Mouse (Mus musculus) gastrocnemius, adult 18-20 months (tissue): ENCODE results near the gene Elmo1. TPM values are rescaled to one million over a fixed set of nuclear protein-coding genes. Genes with fewer than 3 reads are reported as not detected.

Source experiments
- DNase-seq: peaks from one replicate; pipeline ENCODE4 v3.0.0; 2021; ENCODE audit warnings: low spot score
- total RNA-seq, 2 experiments: library from RNA; stranded (reverse); gene quantifications; 2 replicates each; pipeline ENCODE4 v1.2.3; 2021

Gene Elmo1
- total RNA-seq, 2 experiments from 2014 or later: 2.0 to 2.7 TPM

GRCm38 (mm10) chr13:20205007-20205745 is 114.8 kb downstream of the Elmo1 start:
- DNase-seq: no peak

GRCm38 (mm10) chr13:20205746-20206145 is 115.3 kb downstream of the Elmo1 start:
- no peak for DNase-seq

GRCm38 (mm10) chr13:20207126-20207525 is 116.7 kb downstream of the Elmo1 start:
- DNase-seq: no peak

- no peak for DNase-seq
Observed at GRCm38 (mm10) chr13:20207950-20208642, 117.7 kb downstream of the Elmo1 start.

- DNase-seq: no peak
Observed at GRCm38 (mm10) chr13:20208867-20209266, 118.5 kb downstream of the Elmo1 start.

GRCm38 (mm10) chr13:20211780-20212179 is 121.4 kb downstream of the Elmo1 start:
- no peak for DNase-seq

GRCm38 (mm10) chr13:20212665-20213064 is 122.3 kb downstream of the Elmo1 start:
- no peak for DNase-seq

GRCm38 (mm10) chr13:20213861-20214260 is 123.5 kb downstream of the Elmo1 start:
- DNase-seq: no peak

GRCm38 (mm10) chr13:20217453-20218090 is 127.2 kb downstream of the Elmo1 start:
- DNase-seq: no peak

- no peak for DNase-seq
Observed at GRCm38 (mm10) chr13:20218126-20218525, 127.7 kb downstream of the Elmo1 start.

GRCm38 (mm10) chr13:20220414-20220813 is 130.0 kb downstream of the Elmo1 start:
- no peak for DNase-seq

GRCm38 (mm10) chr13:20227923-20228705 is 137.7 kb downstream of the Elmo1 start:
- no peak for DNase-seq

GRCm38 (mm10) chr13:20231837-20232728 is 141.7 kb downstream of the Elmo1 start:
- DNase-seq: peak; percentile 46

- no peak for DNase-seq
Observed at GRCm38 (mm10) chr13:20233707-20234106, 143.3 kb downstream of the Elmo1 start.

GRCm38 (mm10) chr13:20237615-20238014 is 147.2 kb downstream of the Elmo1 start:
- no peak for DNase-seq

- no peak for DNase-seq
Observed at GRCm38 (mm10) chr13:20238146-20238545, 147.8 kb downstream of the Elmo1 start.

- no peak for DNase-seq
Observed at GRCm38 (mm10) chr13:20238743-20239142, 148.3 kb downstream of the Elmo1 start.

GRCm38 (mm10) chr13:20250069-20250668 is 159.8 kb downstream of the Elmo1 start:
- no peak for DNase-seq

GRCm38 (mm10) chr13:20254911-20255310 is 164.5 kb downstream of the Elmo1 start:
- DNase-seq: peak; percentile 21

- DNase-seq: peak; percentile 53
Observed at GRCm38 (mm10) chr13:20255380-20255779, 165.0 kb downstream of the Elmo1 start.
